Mouse (Mus musculus): Measurements from ENCODE around the gene Snx17. TPM values are rescaled to one million over a fixed set of nuclear protein-coding genes. Genes with fewer than 3 reads are reported as not detected.
A peak's percentile ranks its signal among the peaks of the same experiment; 100 is the strongest.

The Snx17 gene
- 59.3 to 91.8 TPM (median 80.9 TPM) in 3 replicates for total RNA-seq (2017)

DNA sequence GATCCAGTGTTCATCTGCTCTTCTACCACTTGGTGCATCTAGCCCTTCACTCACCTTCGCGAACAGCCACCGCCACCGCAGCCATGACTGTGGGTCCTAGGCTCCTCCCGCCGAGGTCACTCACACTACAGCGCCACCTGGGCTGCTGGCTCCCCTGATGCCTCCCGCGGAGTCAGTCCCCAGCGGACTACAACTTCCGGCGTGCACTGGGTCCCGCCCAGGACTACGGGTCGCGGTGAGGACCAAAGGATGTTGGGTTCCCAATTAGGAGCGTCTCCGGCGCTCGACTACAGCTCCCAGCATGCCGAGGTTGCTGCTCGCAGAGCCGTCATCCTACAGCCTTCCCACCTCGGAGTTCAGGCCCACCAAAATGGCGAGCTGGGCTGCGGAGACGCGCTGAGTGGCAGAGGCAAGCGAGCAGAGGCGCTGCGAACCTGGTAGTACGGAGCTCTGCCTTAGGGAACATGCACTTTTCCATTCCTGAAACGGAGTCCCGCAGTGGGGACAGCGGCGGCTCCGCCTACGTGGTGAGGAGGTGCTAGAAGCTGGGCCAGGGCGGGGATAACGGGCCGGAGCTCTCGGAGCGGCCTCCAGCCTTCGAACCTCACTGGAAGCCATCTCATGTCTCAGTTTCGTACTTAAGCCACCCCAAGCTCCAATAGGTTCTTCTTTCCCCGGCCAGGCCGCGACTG, at the start of gene Snx17, which contains the start of gene Eif2b4:
Snx17 (plus strand) TSS at position 289 of the 692 bp plus-strand sequence.
Eif2b4 (minus strand) TSS at position 492 of the 692 bp plus-strand sequence.
- peak; percentile 96 for ATAC-seq (replicated peaks; ENCODE audit: insufficient number of reproducible peaks, low FRiP score, low TSS enrichment, poor library complexity, severe bottlenecking)

- ATAC-seq (replicated peaks; ENCODE audit: insufficient number of reproducible peaks, low FRiP score, low TSS enrichment, poor library complexity, severe bottlenecking), result no peak
Measured at GRCm38 (mm10) chr5:31149781-31150180, 43.2 kb upstream of the Snx17 start.

- no peak for ATAC-seq (replicated peaks; ENCODE audit: insufficient number of reproducible peaks, low FRiP score, low TSS enrichment, poor library complexity, severe bottlenecking)
Measured at GRCm38 (mm10) chr5:31151746-31152145, 41.3 kb upstream of the Snx17 start.

DNA sequence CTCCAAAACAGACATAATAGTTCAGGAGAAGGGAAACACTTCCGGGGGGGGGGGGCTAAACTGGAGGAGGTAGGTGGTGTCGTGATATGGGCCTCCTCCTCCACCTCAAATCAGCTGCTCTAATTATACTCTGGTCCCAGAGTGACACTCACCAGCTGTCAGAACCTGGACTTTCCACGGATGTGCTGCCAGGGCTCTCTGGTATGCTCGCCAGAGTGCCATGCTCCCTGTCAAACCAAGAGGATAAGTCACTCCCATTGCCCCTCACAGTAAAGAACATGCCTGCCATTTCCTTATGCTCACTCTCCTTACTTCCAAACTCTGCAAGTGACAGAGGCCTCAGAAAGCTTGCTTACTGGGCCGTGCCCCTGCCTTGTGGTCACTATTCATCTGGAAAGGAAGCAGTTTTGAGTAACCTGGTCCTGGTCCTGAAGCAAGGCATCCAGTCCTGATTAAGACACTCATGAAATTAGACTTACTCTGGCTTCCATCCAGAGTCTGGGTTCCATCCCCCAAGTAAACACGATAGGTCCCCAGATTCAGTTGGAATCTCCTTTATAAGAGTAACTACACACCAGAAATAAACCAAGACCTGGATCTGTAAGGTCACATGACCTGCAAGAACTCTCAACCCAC, 39.4 kb upstream of the Snx17 start:
- ATAC-seq (replicated peaks; ENCODE audit: insufficient number of reproducible peaks, low FRiP score, low TSS enrichment, poor library complexity, severe bottlenecking), result no peak

DNA sequence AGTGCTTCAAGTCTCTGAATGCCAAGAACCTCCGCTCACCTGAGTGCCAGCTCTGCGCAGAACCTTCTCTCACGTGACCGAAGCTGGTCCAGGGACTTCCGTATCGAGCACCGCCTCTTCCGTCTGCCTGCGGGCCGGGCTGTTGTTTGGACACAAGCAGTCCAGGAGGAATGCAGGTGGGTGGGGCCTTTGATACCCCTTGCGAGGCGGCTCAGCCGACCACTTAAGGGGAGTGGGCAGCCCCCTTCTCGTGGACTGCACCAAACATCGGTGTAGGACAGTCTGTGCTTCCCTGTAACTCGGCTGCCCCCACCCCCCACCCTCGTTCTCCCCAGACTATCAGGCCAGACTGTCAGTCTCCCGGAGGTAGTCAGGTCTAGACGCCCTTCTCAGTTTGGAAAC, 38.9 kb upstream of the Snx17 start, which contains the start of gene Mpv17:
Mpv17 (minus strand) TSS at position 100 of the 402 bp plus-strand sequence.
- peak; percentile 92 for ATAC-seq (replicated peaks; ENCODE audit: insufficient number of reproducible peaks, low FRiP score, low TSS enrichment, poor library complexity, severe bottlenecking)

DNA sequence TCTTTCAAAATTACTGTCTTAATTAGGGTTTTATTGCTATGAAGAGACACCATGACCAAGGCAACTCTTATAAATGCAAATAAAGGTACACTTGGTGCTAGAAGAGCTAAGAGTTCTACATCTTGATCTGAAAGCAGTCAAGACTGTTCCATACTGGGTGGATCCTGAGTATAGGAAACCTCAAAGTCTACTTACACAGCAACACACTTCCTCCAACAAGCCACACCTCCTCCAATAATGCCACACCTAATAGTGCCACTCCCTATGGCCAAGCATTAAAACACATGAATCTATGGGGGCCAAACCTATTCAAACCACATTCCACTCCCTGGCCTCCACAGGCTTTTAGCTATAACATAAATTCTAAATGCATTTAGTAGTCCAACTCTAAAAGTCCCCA, 30.6 kb upstream of the Snx17 start:
- no peak for ATAC-seq (replicated peaks; ENCODE audit: insufficient number of reproducible peaks, low FRiP score, low TSS enrichment, poor library complexity, severe bottlenecking)

GRCm38 (mm10) chr5:31164878-31165277, 28.1 kb upstream of the Snx17 start:
- ATAC-seq (replicated peaks; ENCODE audit: insufficient number of reproducible peaks, low FRiP score, low TSS enrichment, poor library complexity, severe bottlenecking), result no peak

- ATAC-seq (replicated peaks; ENCODE audit: insufficient number of reproducible peaks, low FRiP score, low TSS enrichment, poor library complexity, severe bottlenecking), result no peak
Measured at GRCm38 (mm10) chr5:31168630-31169029, 24.4 kb upstream of the Snx17 start.

DNA sequence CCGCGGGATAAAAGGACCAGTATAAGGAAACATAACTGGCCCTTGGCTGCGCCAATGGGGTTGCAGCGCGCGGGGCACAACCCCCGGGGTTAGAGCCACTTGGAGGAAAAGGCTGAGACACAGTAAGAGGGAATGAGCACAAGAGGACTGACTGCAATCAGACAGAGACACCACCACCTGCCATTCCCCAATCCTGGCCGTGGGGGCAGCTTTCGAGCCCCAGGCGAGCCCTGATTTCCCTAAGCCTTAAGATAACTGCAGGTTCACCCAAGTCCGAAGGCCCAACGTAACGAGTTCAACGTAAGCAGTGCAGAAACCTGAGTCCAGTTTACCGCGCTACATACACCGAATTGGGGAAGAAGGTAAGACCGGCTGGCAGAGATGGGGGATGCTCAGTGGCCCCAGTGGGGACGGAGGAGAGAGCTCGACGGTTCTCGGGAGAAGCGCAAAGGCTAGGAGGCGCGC, 13.7 kb upstream of the Snx17 start:
- ATAC-seq (replicated peaks; ENCODE audit: insufficient number of reproducible peaks, low FRiP score, low TSS enrichment, poor library complexity, severe bottlenecking), result peak; percentile 38

- peak; percentile 89 for ATAC-seq (replicated peaks; ENCODE audit: insufficient number of reproducible peaks, low FRiP score, low TSS enrichment, poor library complexity, severe bottlenecking)
Measured at GRCm38 (mm10) chr5:31179766-31180630, 13.0 kb upstream of the Snx17 start, which contains the start of the genes Gm29609 and Gtf3c2. TSS of gene Gm29609 (minus strand) at chr5:31179911. TSS of gene Gtf3c2 (minus strand) at chr5:31180144.

DNA sequence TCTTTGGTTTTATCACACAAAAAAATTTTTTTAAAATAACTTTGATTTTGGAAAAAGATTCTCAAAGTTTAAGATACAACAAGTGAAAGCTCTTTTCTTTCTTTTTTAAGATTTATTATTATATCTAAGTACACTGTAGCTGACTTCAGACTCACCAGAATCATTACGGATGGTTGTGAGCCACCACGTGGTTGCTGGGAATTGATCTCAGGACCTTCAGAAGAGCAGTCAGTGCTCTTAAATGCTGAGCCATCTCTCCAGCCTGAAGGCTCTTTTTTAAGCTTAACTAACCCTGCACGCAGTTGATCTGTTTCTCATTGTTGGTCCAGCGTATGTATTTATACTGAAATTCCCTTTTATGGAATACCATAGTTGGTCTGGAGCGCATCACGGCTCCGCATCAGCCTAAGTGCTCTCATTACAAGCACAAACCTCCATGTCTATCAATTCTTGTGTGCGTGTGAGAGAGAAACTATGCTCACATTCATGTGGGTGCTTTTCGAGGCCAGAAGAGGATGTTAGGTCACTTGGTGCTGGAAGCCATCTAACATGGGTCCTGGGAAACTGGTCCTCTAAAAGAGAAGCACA, 11.8 kb upstream of the Snx17 start:
- ATAC-seq (replicated peaks; ENCODE audit: insufficient number of reproducible peaks, low FRiP score, low TSS enrichment, poor library complexity, severe bottlenecking), result no peak

DNA sequence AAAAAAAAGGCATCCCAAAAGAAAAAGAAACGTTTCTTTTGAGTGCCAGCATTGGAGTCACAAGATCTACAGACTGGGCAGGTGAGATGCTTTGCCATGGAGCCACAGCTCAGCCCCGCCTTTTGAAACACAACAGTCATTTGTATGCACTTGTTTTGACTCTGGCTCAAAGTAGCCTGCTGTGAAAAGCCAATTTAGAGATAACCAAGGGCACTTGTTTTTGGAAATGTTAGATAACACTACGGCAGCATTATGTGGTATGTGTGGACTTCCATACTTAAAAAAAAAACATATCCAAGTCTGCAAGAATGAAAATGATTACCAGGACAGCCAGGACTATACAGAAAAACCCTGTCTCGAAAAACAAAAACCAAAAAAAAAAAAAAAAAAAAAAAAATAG, 9.3 kb upstream of the Snx17 start:
- no peak for ATAC-seq (replicated peaks; ENCODE audit: insufficient number of reproducible peaks, low FRiP score, low TSS enrichment, poor library complexity, severe bottlenecking)

DNA sequence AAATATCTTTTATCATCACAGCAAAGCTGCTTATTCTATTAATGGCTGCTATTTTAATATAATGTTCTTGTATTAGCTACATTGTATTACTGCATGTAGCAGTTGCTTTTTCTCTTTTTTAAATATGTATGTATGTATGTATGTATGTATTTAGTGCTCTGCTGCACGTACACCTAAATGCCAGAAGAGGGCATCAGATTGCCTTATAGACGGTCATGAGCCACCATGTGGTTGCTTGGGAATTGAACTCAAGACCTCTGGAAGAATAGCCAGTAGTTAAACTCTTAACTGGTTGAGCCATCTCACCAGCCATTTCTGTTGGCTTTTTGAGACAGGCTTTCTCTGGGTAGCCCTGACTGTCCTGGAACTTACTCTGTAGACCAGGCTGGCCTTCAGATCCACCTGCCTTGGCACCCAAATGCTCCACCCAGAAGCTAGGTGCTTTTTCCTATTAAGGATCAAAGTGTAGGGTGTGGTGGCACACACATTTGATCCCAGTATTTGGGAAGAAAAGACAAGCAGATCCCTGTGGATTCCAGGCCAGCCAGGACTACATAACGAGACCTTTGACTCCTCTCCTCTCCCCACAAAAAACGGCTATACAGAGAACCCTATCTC, 4.7 kb upstream of the Snx17 start:
- no peak for ATAC-seq (replicated peaks; ENCODE audit: insufficient number of reproducible peaks, low FRiP score, low TSS enrichment, poor library complexity, severe bottlenecking)

DNA sequence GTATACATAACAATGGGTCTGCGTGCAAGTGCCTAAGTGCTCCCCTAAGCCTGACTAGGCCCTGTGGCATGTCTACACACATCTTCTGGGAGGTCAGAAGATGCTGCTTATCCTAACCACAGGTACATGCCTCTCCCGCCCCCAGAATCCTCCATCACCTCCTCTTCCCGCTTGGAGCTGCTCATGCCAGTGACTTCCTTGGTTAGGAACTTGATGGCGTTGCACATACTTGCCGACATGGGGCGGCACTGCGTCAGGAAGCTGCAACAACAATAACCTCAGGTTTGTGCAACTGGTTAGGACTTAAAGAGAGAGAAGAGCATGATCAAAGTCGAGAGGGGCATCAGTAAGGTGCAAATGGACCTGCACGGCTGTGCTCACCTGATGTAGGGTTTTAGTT, 2.8 kb upstream of the Snx17 start:
- ATAC-seq (replicated peaks; ENCODE audit: insufficient number of reproducible peaks, low FRiP score, low TSS enrichment, poor library complexity, severe bottlenecking), result no peak

GRCm38 (mm10) chr5:31192045-31192938, 735 bp upstream of the Snx17 start:
- ATAC-seq (replicated peaks; ENCODE audit: insufficient number of reproducible peaks, low FRiP score, low TSS enrichment, poor library complexity, severe bottlenecking), result no peak

DNA sequence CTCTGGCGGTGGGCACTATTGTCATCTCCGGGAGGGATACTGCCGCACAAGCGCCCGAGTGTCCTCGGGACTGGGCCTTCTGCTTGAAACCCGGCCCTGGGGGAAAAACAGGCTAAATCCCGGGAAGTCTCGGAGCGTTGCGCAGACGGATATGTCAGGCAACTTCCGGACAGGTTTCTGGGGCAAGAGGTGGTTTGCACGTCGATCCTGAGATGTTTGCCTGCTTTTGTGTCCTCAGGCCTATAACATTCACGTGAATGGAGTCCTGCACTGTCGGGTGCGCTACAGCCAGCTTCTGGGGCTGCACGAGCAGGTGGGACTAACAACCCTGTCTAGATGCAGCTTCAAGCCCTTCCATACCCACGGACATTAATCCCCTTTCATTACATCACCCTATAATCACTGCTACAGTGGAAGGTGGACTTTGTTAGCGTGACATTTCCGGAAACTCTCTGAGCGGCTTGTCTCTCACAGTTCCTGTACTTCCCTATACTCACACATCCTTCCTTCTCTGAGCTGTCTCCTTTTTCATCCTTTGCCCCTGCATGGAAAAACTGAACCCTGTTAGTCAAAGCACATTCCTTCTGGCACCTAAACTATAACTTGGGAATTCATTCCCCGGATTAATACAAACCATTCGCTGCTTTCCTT, 729 bp downstream of the Snx17 start:
- ATAC-seq (replicated peaks; ENCODE audit: insufficient number of reproducible peaks, low FRiP score, low TSS enrichment, poor library complexity, severe bottlenecking), result no peak

All from monocyte, adult 5-6 weeks (primary cell).